Comparison of ENCODE assay signal across 16 mouse cellular contexts in genomic region chr5:64683419-64683818, GRCm38 (mm10).
"Had no signal": no experiment of that assay in that cellular context is flagged by ENCODE, and none has a peak within 500 bp of the region (broad histone marks: within the 10 kb centered on the region; RNA-seq: fewer than 3 reads in every experiment).

No protein-coding gene starts in this region.

- DNase-seq: lung, adult 18-20 months; lung, embryonic 14.5 days; lung, postnatal 10 days; lung, postnatal 36 days; right cerebral cortex, postnatal 25 days; right cerebral cortex, postnatal 4 days; spleen, adult 18-20 months; thymus, adult 18-20 months; thymus, postnatal 25 days; thymus, postnatal 4 days had no signal

- H3K27me3 ChIP-seq: midbrain, embryonic 13.5 days; neural tube, embryonic 12.5 days had no signal

- H3K4me3 ChIP-seq: midbrain, embryonic 13.5 days; myocyte; neural tube, embryonic 12.5 days had no signal

- H3K36me3 ChIP-seq: midbrain, embryonic 13.5 days; neural tube, embryonic 12.5 days had no signal

- H3K4me1 ChIP-seq: midbrain, embryonic 13.5 days; neural tube, embryonic 12.5 days had no signal

- H3K27ac ChIP-seq: liver, embryonic 14.5 days; macrophage; midbrain, embryonic 13.5 days; neural tube, embryonic 12.5 days had no signal

- ATAC-seq: midbrain, embryonic 13.5 days; midbrain, embryonic 16.5 days had no signal

- H3K9me3 ChIP-seq: midbrain, embryonic 13.5 days; neural tube, embryonic 12.5 days had no signal
